Mouse (Mus musculus) midbrain, embryonic 16.5 days (tissue): ENCODE measurements around the gene Rhbdf1. TPM values are rescaled to one million over a fixed set of nuclear protein-coding genes. Genes with fewer than 3 reads are reported as not detected.

Experiments used
- ATAC-seq: fragments of 200-750 bp; cut with Nextera tagmentation; 2 replicates; pipeline ENCODE4 v1.8.0; 2017; ENCODE audit warnings: moderate TSS enrichment
- H3K27ac ChIP-seq: fragments of 300-500 bp; sonication (generic); 2 replicates; pipeline ENCODE4 v1.5.1; 2014; ENCODE audit warnings: mild to moderate bottlenecking, low read length, mixed read lengths
- H3K27me3 ChIP-seq: fragments of 300-500 bp; sonication (generic); 2 replicates; pipeline ENCODE4 v1.6.1; 2014; ENCODE audit warnings: low read depth, low read length, mixed read lengths; ENCODE audit not compliant: control insufficient read depth, insufficient read depth
- H3K36me3 ChIP-seq: fragments of 300-500 bp; sonication (generic); 2 replicates; pipeline ENCODE4 v1.6.1; 2014; ENCODE audit warnings: mild to moderate bottlenecking, low read length, moderate library complexity, mixed read lengths; ENCODE audit not compliant: control insufficient read depth, insufficient read depth
- H3K4me1 ChIP-seq: fragments of 300-500 bp; sonication (generic); 2 replicates; pipeline ENCODE4 v1.6.1; 2014; ENCODE audit warnings: mild to moderate bottlenecking, low read length, mixed read lengths; ENCODE audit not compliant: control insufficient read depth, insufficient read depth
- H3K4me2 ChIP-seq: fragments of 300-500 bp; sonication (generic); 2 replicates; pipeline ENCODE4 v1.6.1; 2014; ENCODE audit warnings: mild to moderate bottlenecking, low read length, mixed read lengths
- H3K4me3 ChIP-seq: fragments of 300-500 bp; sonication (generic); 2 replicates; pipeline ENCODE4 v1.5.1; 2014; ENCODE audit warnings: low read depth, mild to moderate bottlenecking, low read length, moderate library complexity, mixed read lengths
- H3K9ac ChIP-seq: fragments of 300-500 bp; sonication (generic); 2 replicates; pipeline ENCODE4 v1.6.1; 2014; ENCODE audit warnings: low read depth, low read length, mixed read lengths
- H3K9me3 ChIP-seq: fragments of 300-500 bp; sonication (generic); replicated peaks from 2 replicates; pipeline ENCODE4 v1.6.1; 2014; ENCODE audit warnings: mild to moderate bottlenecking, low read length, mixed read lengths; ENCODE audit not compliant: control insufficient read depth, poor library complexity, severe bottlenecking
- WGBS: fragments of 180-500 bp; shearing (Covaris S2); extraction: QIAGEN DNeasy Blood & Tissue Kit; methylation state at CpG from one replicate; pipeline ENCODE4 v1.1.7; 2014; 5-methylcytosine and 5-hydroxymethylcytosine counted together
- polyA plus RNA-seq: library from polyadenylated mRNA; unstranded; fragments of >200 nt; fragmentation: Nextera tagmentation; extraction: Ambion mirVana; gene quantifications from 2 replicates; pipeline ENCODE4 v1.2.1, GENCODE M21; 2015

Rhbdf1 gene
- polyA plus RNA-seq, 1 experiment from 2014 or later, result 24.0 TPM

- WGBS, result 43% methylated on average over 6 of the region's 6 CpGs
- H3K27me3 ChIP-seq, result no peaks in the 10 kb centered on the region
- H3K4me2 ChIP-seq, result no peak overlapping the region
- no peak for ATAC-seq
- H3K4me3 ChIP-seq, result no peak overlapping the region
- no peaks in the 10 kb centered on the region for H3K4me1 ChIP-seq
- H3K9ac ChIP-seq, result no peak overlapping the region
- H3K36me3 ChIP-seq, result no peaks in the 10 kb centered on the region
- H3K27ac ChIP-seq, result no peak overlapping the region
- no peaks in the 10 kb centered on the region for H3K9me3 ChIP-seq
Observed at GRCm38 (mm10) chr11:32199230-32199629, 22.9 kb downstream of the Rhbdf1 start.

GRCm38 (mm10) chr11:32198256-32198955, 23.7 kb downstream of the Rhbdf1 start:
- no peak overlapping the region for H3K9ac ChIP-seq
- H3K27ac ChIP-seq, result no peak overlapping the region
- H3K4me1 ChIP-seq, result no peaks in the 10 kb centered on the region
- H3K4me3 ChIP-seq, result no peak overlapping the region
- no peaks in the 10 kb centered on the region for H3K27me3 ChIP-seq
- ATAC-seq, result no peak
- no peaks in the 10 kb centered on the region for H3K36me3 ChIP-seq
- no peaks in the 10 kb centered on the region for H3K9me3 ChIP-seq
- 72% methylated on average over 14 of the region's 14 CpGs for WGBS
- no peak overlapping the region for H3K4me2 ChIP-seq

DNA sequence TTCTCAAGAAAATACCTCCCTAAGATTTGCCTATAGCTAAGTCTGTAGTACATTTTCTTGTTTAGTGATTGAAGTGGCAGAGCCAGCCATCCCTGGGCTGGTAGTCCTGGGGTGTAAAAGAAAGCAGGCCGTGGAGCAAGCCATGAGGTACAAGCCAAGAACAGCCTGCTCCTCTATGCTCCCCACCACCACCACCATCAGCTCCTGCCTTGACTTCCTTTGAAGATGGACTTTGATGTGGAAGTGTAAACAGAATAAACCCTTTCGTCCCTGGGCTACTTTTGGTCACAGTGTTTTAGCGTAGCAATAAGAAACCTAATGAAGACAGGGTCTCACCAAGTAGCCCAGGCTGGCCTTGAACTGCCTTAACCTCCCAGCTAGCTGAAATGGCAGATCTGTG, 24.3 kb downstream of the Rhbdf1 start:
- Histone ChIP-seq H3K27ac (no peak overlapping the region), H3K4me1 (no peaks in the 10 kb centered on the region), H3K36me3 (no peaks in the 10 kb centered on the region), H3K27me3 (no peaks in the 10 kb centered on the region), H3K4me3 (no peak overlapping the region), H3K4me2 (no peak overlapping the region), H3K9me3 (no peaks in the 10 kb centered on the region), H3K9ac (no peak overlapping the region)
- no peak for ATAC-seq
- 63% methylated on average over 3 of the region's 3 CpGs for WGBS

DNA sequence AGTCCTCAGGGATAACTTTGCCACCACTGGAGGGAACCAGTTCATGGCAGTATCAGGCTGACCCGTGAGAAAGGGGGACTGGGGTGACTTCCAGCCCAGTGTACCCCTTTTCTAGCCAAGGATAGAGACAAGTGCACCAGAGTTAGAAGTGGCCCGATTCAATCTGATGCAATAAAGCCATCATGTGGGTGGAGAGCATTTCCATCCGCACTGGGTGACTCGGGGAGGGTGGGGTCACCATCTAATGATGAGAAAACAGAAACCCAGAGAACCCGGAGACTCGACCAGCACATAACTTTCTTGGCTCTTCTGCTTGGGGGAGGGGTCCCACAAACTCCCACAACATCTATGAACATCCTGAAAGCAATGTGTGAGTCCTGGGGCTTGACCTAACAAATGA, 25.4 kb downstream of the Rhbdf1 start:
- H3K4me3 ChIP-seq, result no peak overlapping the region
- no peaks in the 10 kb centered on the region for H3K4me1 ChIP-seq
- no peaks in the 10 kb centered on the region for H3K9me3 ChIP-seq
- H3K36me3 ChIP-seq, result no peaks in the 10 kb centered on the region
- H3K4me2 ChIP-seq, result no peak overlapping the region
- H3K9ac ChIP-seq, result no peak overlapping the region
- H3K27ac ChIP-seq, result no peak overlapping the region
- no peaks in the 10 kb centered on the region for H3K27me3 ChIP-seq
- WGBS, result 83% methylated on average over 6 of the region's 6 CpGs
- ATAC-seq, result no peak

GRCm38 (mm10) chr11:32195867-32196540, 26.1 kb downstream of the Rhbdf1 start:
- no peaks in the 10 kb centered on the region for H3K9me3 ChIP-seq
- no peak overlapping the region for H3K4me2 ChIP-seq
- no peak overlapping the region for H3K9ac ChIP-seq
- H3K27ac ChIP-seq, result no peak overlapping the region
- no peak overlapping the region for H3K4me3 ChIP-seq
- no peaks in the 10 kb centered on the region for H3K4me1 ChIP-seq
- no peak for ATAC-seq
- no peaks in the 10 kb centered on the region for H3K27me3 ChIP-seq
- no peaks in the 10 kb centered on the region for H3K36me3 ChIP-seq
- 23% methylated on average over 11 of the region's 11 CpGs for WGBS

DNA sequence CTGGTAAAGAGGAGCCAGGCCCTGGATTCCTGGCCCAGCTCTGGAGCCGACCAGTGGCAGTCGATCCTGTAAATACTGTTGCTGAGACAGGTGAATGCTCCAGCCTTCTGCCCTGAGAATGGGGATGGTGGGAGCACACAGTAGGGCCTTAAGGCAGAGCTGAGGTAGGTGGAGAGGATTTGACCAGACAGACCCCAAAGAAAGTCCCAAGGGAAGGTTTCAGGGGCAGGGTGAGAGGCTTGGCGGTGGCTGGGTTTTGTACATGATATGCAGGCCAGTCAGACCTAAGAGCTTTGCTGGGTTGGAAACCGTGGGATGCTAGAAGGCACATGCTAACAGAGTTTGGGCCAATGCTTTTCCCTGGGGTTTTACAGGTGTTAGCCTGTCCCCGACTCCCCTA, 27.5 kb downstream of the Rhbdf1 start:
- Histone ChIP-seq H3K4me3 (no peak overlapping the region), H3K36me3 (no peaks in the 10 kb centered on the region), H3K9me3 (no peaks in the 10 kb centered on the region), H3K4me2 (no peak overlapping the region), H3K4me1 (no peaks in the 10 kb centered on the region), H3K9ac (no peak overlapping the region), H3K27me3 (no peaks in the 10 kb centered on the region), H3K27ac (no peak overlapping the region)
- ATAC-seq, result no peak
- WGBS, result 78% methylated on average over 5 of the region's 5 CpGs

DNA sequence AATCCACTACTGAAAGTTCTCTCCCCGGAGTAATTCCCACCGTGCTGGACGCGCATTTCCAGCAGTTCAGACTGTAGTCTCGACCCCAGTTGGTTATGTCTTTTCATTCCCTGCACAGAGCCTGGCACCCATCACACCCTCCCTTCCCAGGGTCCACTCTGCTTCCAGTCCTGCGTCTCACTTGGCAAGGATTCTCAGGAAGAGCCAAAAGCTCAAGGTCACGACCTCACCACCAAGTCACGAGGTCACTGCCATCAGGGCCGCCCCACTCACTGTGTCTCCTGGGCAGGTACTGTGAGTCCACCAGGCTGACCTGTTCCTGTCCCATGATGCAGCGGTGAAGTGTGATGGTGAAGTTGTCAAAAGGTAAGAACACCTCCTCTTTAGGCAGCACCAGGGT, 28.0 kb downstream of the Rhbdf1 start:
- no peaks in the 10 kb centered on the region for H3K9me3 ChIP-seq
- no peaks in the 10 kb centered on the region for H3K27me3 ChIP-seq
- 83% methylated on average over 10 of the region's 10 CpGs for WGBS
- H3K4me2 ChIP-seq, result no peak overlapping the region
- H3K36me3 ChIP-seq, result no peaks in the 10 kb centered on the region
- no peak overlapping the region for H3K4me3 ChIP-seq
- H3K4me1 ChIP-seq, result no peaks in the 10 kb centered on the region
- no peak for ATAC-seq
- H3K9ac ChIP-seq, result no peak overlapping the region
- no peak overlapping the region for H3K27ac ChIP-seq

DNA sequence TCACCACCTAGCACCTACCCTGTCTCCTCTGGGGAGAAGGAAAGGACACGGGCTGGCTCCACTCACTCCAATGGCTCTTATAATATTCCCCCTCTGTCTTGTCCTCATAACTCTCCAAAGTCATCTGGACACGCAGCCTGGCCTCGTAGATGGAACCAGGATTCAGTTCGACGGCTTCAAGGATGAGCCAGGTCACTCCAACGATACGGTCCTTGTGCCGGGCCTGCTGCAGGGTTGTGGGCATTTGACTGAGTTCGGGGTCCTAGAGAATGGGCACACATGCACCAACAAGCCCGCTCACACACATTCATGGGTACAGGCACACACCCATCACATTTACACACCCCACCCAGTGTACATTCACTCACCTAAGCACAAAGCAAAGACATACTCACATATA, 28.9 kb downstream of the Rhbdf1 start:
- no peaks in the 10 kb centered on the region for H3K36me3 ChIP-seq
- no peaks in the 10 kb centered on the region for H3K9me3 ChIP-seq
- no peaks in the 10 kb centered on the region for H3K27me3 ChIP-seq
- H3K9ac ChIP-seq, result no peak overlapping the region
- ATAC-seq, result no peak
- no peak overlapping the region for H3K4me3 ChIP-seq
- H3K4me1 ChIP-seq, result no peaks in the 10 kb centered on the region
- WGBS, result 94% methylated on average over 10 of the region's 10 CpGs
- no peak overlapping the region for H3K27ac ChIP-seq
- no peak overlapping the region for H3K4me2 ChIP-seq

- H3K4me1 ChIP-seq, result no peaks in the 10 kb centered on the region
- no peaks in the 10 kb centered on the region for H3K27me3 ChIP-seq
- H3K27ac ChIP-seq, result no peak overlapping the region
- H3K4me3 ChIP-seq, result no peak overlapping the region
- no peak for ATAC-seq
- H3K9ac ChIP-seq, result peak overlapping the region; percentile 38; the same call in 1 of the 2 replicates
- no peaks in the 10 kb centered on the region for H3K36me3 ChIP-seq
- no peak overlapping the region for H3K4me2 ChIP-seq
- WGBS, result 74% methylated on average over 13 of the region's 13 CpGs
- peaks cover 3% of the 10 kb centered on the region; the same call in 1 of the 2 replicates for H3K9me3 ChIP-seq
Observed at GRCm38 (mm10) chr11:32190603-32191110, 31.4 kb downstream of the Rhbdf1 start.
